Mouse (Mus musculus) testis, adult 2 months (tissue): ENCODE results near the gene Foxp1.

Experiments used
- CTCF ChIP-seq: fragments of 200-500 bp; IDR thresholded peaks from 2 replicates; pipeline ENCODE4 v1.5.1; 2012; ENCODE audit warnings: low read depth, mild to moderate bottlenecking, inconsistent platforms, low read length, moderate library complexity; ENCODE audit not compliant: control insufficient read depth, insufficient read depth, insufficient replicate concordance
- POLR2A ChIP-seq: fragments of 200-500 bp; IDR thresholded peaks from 2 replicates; pipeline ENCODE4 v1.6.1; 2012; ENCODE audit warnings: low read depth, mild to moderate bottlenecking, inconsistent platforms, low read length, moderate library complexity; ENCODE audit not compliant: control insufficient read depth

- TF ChIP-seq CTCF (no peak), POLR2A (no peak)
Observed at GRCm38 (mm10) chr6:99453763-99454520, 68.6 kb downstream of the Foxp1 start.
